Mouse (Mus musculus) frontal cortex, adult (tissue): ENCODE data around the gene Tubg1.

Experiments used
- ATAC-seq: cut with Nextera tagmentation; 2 replicates; pipeline ENCODE4 v1.9.2; 2017; ENCODE audit warnings: mild to moderate bottlenecking, moderate library complexity, mixed read lengths; ENCODE audit not compliant: low TSS enrichment

The Tubg1 gene

GRCm38 (mm10) chr11:101166357-101166756, 46.6 kb downstream of the Tubg1 start:
- no peak for ATAC-seq

DNA sequence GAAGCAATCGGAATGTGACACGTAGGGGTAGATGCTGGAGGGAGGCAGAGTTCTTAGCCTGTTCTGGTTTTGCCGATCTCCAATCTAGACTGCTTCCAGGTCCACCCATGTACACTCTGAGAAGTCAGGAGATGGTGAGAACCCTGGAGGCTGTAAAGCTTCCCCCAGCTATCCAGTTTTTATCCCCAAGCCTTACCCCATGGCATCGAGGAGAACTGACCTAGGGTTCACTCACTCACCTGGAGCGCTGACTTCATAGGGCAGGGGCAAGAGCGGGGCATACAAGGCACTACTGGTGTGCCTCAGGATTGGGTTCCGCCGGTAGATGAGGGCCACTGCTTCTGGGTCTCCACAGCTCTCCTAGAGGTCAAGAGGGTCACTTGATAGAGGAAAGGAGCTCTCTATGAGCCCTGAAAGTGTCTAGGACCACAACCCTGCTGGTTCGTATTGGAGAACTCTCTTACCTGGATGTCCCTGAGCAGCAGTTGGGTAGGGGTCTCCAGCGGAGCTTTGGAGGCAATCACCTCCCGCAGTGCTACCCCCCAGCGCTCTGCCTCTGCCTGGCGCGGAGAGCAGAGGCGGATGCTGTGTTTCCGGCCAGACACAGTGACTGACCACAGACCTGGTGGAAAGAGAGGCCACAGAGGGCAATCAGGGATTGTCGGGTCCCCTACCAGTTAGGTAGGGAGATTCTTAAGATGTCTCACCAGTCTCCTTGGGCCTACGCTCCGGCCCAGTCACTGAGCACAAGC, 47.6 kb downstream of the Tubg1 start:
- no peak for ATAC-seq

- no peak for ATAC-seq
Observed at GRCm38 (mm10) chr11:101167963-101168300, 48.2 kb downstream of the Tubg1 start.

GRCm38 (mm10) chr11:101168301-101168980, 48.7 kb downstream of the Tubg1 start:
- no peak for ATAC-seq

DNA sequence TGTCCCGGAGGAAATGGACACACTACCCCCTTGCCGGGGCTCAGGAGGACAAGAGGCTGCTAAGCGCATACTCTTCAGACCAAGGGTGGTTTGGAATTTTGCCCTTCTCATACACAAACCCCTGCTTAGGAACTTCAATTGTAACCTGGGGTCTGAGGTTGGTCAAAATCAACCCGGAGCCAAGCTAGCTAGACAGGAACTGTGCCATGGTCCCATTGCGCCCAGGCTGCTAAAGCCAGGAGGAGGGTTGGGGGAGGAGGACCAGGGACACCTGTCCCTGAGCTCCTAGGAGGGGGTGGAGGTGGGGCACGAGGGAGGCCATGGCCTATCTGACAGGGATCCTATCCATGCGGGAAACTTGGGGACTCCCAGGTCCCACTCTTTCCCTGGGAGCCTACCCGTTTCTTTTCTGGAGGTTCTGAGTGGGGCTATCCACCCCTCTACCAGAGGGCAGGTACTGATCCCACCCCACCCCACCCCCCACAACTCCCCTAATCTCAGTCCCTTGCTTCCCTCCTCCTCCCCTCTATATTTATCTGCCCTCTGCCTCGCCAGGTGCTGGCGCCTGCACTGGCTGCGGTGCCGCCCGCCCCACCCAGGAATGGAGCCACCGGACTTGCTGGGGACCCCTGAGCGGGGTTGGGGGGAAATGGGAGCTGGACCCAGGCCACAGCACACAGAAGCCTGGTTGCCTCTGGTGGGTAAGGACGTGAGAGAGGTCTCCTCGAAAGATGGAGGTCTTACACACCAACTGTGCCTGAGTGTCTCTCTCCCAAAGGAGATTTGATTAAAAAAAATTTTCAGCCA, 49.8 kb downstream of the Tubg1 start:
- no peak for ATAC-seq

DNA sequence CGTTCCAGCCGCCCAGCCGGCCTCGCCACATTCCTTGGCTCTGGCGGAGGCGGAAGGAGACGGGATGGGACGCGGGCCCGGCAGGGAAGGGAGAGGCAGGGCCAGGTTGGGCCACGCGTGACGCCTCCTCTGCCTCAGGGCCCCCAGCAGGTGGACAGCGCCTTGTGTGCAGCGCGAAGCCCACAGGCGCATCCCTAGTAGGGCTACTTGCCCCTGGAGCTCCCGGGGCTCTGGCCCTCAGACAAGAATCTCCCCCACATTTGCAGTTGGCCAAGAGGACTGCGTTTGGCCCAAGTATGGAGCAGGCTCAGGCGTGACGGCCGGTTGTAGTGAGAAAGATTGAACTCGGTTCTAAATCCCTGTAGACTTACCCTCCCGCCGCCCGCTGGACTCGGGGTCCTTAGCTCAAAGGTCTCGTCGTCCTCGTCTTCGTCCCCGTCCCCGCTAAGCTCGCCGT, 50.6 kb downstream of the Tubg1 start, which contains the start of gene Cntnap1:
Gene Cntnap1 (plus strand): TSS at position 170 of the 457 bp plus-strand sequence.
- no peak for ATAC-seq

GRCm38 (mm10) chr11:101170811-101171610, 51.3 kb downstream of the Tubg1 start, which contains the start of gene Plekhh3:
Plekhh3 (minus strand) TSS chr11:101171351.
- ATAC-seq = peak; percentile 82

DNA sequence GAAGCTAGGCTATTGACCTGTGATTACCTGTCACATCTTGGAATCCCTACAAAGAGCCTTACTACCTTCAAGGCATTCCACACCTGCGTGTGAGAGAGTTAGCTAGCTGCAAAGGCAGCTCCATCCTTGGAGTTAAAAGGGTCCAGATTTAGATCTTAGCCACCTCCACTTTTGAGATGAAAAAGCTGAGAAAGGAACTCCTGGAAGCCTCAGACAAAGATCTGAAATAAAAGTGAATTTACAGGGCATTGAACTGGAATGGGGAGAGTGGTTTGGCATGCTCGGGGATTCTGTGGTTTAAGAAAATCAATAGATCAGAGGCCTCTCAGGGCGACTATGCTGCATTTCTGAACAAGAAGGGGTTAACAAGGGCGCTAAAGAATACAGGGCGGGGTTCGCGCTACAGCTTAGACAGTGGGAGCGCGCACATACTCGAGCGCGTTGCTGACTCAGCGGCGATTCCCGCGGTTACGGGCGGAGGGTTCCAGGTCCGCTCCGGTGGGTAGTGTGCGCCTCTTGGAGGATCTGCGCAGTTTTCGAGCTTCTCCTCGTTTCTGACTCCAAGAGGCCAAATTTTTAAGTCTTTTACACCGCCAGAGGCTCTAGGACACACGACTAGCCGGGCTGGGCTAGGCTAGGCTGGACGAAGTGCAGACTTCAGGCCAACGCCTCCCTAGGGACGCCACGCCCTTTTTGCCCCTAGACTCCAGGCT, 52.1 kb downstream of the Tubg1 start:
- ATAC-seq = peak; percentile 17; the same call in 1 of the 2 replicates

DNA sequence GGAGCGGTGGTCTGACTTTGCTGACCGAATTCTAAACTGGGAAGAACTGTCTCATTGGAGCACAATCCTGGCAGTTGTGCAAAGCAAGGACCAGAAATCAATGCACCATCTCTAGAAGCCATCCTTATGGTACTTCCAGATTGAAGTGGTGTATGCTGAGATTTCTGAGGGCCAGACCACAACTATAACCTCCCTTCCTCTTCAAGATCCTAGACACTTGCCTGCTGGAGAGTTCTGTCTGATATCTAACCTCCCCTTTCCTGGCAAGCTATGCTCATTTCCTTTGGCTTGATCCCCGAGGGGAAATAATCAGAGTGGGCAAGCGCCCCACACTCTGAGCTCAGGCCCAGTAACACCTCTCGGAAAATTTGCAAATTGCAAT, 52.7 kb downstream of the Tubg1 start:
- ATAC-seq = no peak

- no peak for ATAC-seq
Observed at GRCm38 (mm10) chr11:101173112-101173511, 53.4 kb downstream of the Tubg1 start.

GRCm38 (mm10) chr11:101173631-101174388, 54.1 kb downstream of the Tubg1 start:
- ATAC-seq = no peak

DNA sequence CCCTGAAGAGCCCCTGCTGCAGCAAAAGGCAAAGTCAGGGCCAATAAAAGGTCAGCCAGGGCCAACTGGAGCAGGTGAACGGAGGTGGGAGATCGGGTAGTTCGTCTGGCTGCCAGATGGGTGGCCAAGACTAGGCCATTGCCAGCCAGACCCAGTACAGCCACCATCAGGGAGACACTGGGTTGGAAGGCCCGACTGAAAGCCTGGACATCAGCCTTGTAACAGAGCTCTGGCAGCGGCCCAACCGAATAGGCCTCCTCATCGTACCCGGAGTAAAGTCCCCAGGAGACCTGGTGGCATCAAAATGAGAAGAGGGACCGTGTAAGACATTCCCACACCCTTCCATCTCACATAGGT, 54.6 kb downstream of the Tubg1 start:
- ATAC-seq = no peak

- no peak for ATAC-seq
Observed at GRCm38 (mm10) chr11:101174851-101175628, 55.3 kb downstream of the Tubg1 start, which contains the start of gene Ccr10. Ccr10 (minus strand) TSS chr11:101175443.

DNA sequence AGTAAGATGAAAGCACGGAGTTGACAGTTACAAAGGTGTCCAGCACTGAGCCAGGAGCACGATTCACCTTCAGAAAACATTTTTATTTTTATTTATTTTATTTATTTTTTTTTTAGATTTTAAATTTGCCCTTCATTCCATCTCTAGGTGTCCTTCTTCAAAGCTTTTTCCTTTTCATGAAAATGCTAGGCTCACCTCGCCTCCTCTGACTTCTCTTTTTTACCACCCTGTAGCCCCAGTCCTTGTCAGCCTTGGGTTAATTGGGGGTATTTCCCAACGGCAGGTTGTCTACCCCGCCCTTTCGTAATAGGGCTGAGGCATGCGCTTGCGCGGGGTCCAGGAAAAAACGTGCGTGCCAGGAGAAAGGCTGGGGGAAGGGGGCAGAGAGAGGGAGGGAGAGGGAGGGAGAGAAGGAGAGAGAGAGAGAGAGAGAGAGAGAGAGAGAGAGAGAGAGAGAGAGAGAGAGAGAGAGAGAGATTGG, 55.9 kb downstream of the Tubg1 start:
- no peak for ATAC-seq
